Mouse (Mus musculus) monocyte, adult 5-6 weeks (primary cell): ENCODE results near the gene Pcdh15. TPM values are rescaled to one million over a fixed set of nuclear protein-coding genes. Genes with fewer than 3 reads are reported as not detected.

Source experiments
- ATAC-seq: fragments of 153-309, 156-312 bp; replicated peaks from 2 replicates; pipeline ENCODE4 v1.8.0; 2017; ENCODE audit warnings: mild to moderate bottlenecking; ENCODE audit not compliant: low TSS enrichment, insufficient number of reproducible peaks, severe bottlenecking, poor library complexity, low FRiP score
- total RNA-seq: library from RNA; stranded (forward); fragments of 200-1000, 200-491, 200-594 nt; gene quantifications from 3 replicates; pipeline ENCODE4 v1.2.3, GENCODE M21; 2017

Gene Pcdh15
- total RNA-seq, 1 experiment from 2014 or later = not detected

GRCm38 (mm10) chr10:73306677-73307076, 207.5 kb downstream of the Pcdh15 start:
- no peak for ATAC-seq

GRCm38 (mm10) chr10:73326861-73327260, 227.7 kb downstream of the Pcdh15 start:
- ATAC-seq = no peak

GRCm38 (mm10) chr10:73333426-73333825, 234.3 kb downstream of the Pcdh15 start:
- no peak for ATAC-seq

GRCm38 (mm10) chr10:73379001-73379400, 279.9 kb downstream of the Pcdh15 start:
- no peak for ATAC-seq

- ATAC-seq = no peak
These were observed 284.9 kb downstream of the Pcdh15 start for GRCm38 (mm10) chr10:73384003-73384402.

- ATAC-seq = no peak
These were observed 301.3 kb downstream of the Pcdh15 start for GRCm38 (mm10) chr10:73400426-73400825.

- ATAC-seq = no peak
These were observed 326.3 kb downstream of the Pcdh15 start for GRCm38 (mm10) chr10:73425408-73425807.

GRCm38 (mm10) chr10:73431345-73431744, 332.2 kb downstream of the Pcdh15 start:
- no peak for ATAC-seq

- no peak for ATAC-seq
These were observed 384.9 kb downstream of the Pcdh15 start for GRCm38 (mm10) chr10:73484082-73484481.

GRCm38 (mm10) chr10:73491654-73492053, 392.5 kb downstream of the Pcdh15 start:
- no peak for ATAC-seq

GRCm38 (mm10) chr10:73514846-73515245, 415.7 kb downstream of the Pcdh15 start:
- ATAC-seq = no peak

GRCm38 (mm10) chr10:73515742-73516141, 416.6 kb downstream of the Pcdh15 start:
- ATAC-seq = no peak

- ATAC-seq = no peak
These were observed 420.3 kb downstream of the Pcdh15 start for GRCm38 (mm10) chr10:73519438-73519837.

- ATAC-seq = no peak
These were observed 453.7 kb downstream of the Pcdh15 start for GRCm38 (mm10) chr10:73552831-73553230.

GRCm38 (mm10) chr10:73564216-73564615, 465.1 kb downstream of the Pcdh15 start:
- ATAC-seq = no peak

GRCm38 (mm10) chr10:73574711-73575297, 475.7 kb downstream of the Pcdh15 start:
- no peak for ATAC-seq

- no peak for ATAC-seq
These were observed 568.4 kb downstream of the Pcdh15 start for GRCm38 (mm10) chr10:73667501-73667900.

- no peak for ATAC-seq
These were observed 601.6 kb downstream of the Pcdh15 start for GRCm38 (mm10) chr10:73700519-73701286.

GRCm38 (mm10) chr10:73725566-73726240, 626.6 kb downstream of the Pcdh15 start:
- no peak for ATAC-seq

GRCm38 (mm10) chr10:73733246-73733645, 634.1 kb downstream of the Pcdh15 start:
- ATAC-seq = no peak
